Mouse (Mus musculus) ES-E14 (cell line): ENCODE measurements around the gene Pax3.

Experiments
- CHD2 ChIP-seq: IDR thresholded peaks from 2 replicates; pipeline ENCODE4 v1.6.1; 2014; ENCODE audit warnings: mild to moderate bottlenecking, low read depth, low read length, inconsistent platforms
- HCFC1 ChIP-seq: IDR thresholded peaks from 2 replicates; pipeline ENCODE4 v1.6.1; 2012; ENCODE audit warnings: low read length, inconsistent platforms, borderline replicate concordance; ENCODE audit not compliant: insufficient read depth
- ZNF384 ChIP-seq: IDR thresholded peaks from 2 replicates; pipeline ENCODE4 v1.6.1; 2012; ENCODE audit warnings: low read depth, low read length, inconsistent platforms

DNA sequence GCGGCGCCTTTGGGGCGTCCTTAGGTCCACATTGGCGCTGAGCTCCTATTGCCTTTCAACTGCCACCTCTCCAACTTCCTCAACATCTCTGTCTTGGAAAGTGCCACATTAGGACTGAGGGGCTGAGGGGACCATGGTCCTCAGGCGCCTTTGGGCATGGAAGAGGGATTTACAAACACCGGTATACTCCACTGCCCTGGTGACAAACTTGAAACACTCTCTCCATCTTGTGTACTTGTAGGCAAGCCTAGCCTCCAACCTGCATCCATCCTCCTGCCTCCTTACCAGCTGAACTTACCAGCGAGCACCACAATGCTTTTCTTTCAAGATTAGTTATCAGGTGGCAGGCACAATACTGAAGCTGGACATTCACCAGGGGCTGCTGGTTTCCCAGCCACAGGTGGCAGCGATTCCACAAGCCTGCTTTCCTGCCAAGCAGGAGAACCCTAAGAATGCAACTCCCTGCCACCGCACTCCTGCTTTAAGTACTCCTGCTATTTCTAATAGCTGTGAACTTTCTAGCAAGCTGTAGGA is 11.4 kb upstream of the Pax3 start:
- no peak for TF ChIP-seq CHD2
- no peak for TF ChIP-seq HCFC1
- TF ChIP-seq ZNF384 = no peak
